Mouse (Mus musculus): ENCODE measurements at regions not wholly inside any gene's neighbourhood (a gene's known extent, or its start where the extent isn't known, plus 50 kb on each side); places are given as distances from the start of the nearest gene placed in this dataset.

DNA sequence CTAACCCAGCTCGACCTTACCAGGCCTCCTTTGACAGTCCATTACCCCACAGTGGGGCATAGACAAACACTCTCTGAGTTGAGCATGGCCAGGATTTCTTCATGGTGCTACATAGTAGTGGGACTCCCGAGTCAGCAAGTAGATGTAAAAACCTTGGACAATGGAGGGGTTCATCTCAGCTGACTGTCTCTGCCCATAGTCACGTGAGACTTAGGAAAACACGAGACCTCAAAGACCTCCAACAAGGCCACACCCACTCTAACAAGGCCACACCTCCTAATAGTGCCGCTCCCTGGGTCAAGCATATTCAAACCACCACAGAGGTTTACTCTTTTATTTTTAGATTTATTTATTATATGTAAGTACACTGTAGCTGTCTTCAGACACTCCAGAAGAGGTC lies 52.5 kb upstream of the Cldn24 start:
- DNase-seq (ENCODE audit: low spot score in 2 of 2): no peak

GRCm38 (mm10) chr8:47768751-47769150 lies 53.2 kb upstream of the Cldn24 start:
- no peak for DNase-seq (ENCODE audit: low spot score in 2 of 2)

DNA sequence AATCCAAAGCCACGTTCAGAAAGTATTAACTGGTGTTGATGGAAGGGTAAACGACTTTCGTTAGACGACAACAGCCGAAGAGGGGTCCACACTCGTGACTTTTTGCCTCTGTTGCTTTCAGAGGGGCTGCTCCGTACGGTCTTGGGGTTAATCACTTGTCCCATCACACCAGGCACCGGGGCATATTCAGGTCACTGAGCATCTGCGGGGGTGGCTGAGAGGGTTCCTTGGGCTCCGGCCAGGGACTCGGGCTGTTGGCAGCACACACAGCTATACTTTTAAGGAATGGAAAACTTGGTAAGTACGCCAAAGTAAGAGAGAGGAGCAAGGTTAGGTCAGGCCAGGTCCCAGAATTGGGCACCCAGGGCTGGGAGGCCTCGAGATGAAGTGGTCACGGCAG lies 50.7 kb upstream of the Cdkn2aip start:
- peak in 1 of 2 experiments; percentile 32 for DNase-seq (ENCODE audit: low spot score in 2 of 2)

DNA sequence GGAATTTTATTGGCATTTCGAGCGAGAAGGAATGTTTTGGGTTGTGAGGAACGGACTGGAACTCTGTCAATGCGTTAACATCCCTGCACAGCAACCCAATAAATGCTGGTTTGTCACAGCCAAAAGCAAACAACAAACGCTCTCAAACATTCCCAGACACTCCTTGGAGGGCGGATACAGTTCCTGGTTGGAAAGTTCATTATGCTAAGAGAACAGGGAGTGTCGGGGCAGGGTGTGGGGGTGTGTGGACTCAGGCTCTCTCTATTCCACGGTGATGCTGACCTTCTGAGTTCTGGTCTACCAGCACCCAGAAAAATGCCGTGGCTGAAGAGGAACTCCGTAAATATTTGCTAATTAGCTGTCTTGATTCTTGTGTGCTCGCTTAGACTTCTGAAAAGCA lies 50.3 kb upstream of the Cdkn2aip start:
- DNase-seq (ENCODE audit: low spot score in 2 of 2): no peak
